Mouse (Mus musculus) adrenal gland, postnatal 25 days (tissue): ENCODE data around the gene Arvcf. TPM values are rescaled to one million over a fixed set of nuclear protein-coding genes. Genes with fewer than 3 reads are reported as not detected.
A peak's percentile ranks its signal among the peaks of the same experiment; 100 is the strongest.

ENCODE experiments used
- DNase-seq: peaks from one replicate; pipeline ENCODE4 v3.0.0; 2021; ENCODE audit warnings: mixed read lengths
- total RNA-seq: library from RNA; stranded (reverse); gene quantifications from 2 replicates; pipeline ENCODE4 v1.2.3, GENCODE M21; 2021

Gene Arvcf
- total RNA-seq, 1 experiment from 2014 or later, result 48.1 TPM

GRCm38 (mm10) chr16:18411026-18411649 is 63.2 kb downstream of the Arvcf start:
- DNase-seq, result no peak

GRCm38 (mm10) chr16:18411802-18412476 is 64.0 kb downstream of the Arvcf start:
- DNase-seq, result peak; percentile 77

GRCm38 (mm10) chr16:18413032-18413816 is 65.2 kb downstream of the Arvcf start:
- no peak for DNase-seq

GRCm38 (mm10) chr16:18416094-18416761 is 68.2 kb downstream of the Arvcf start:
- peak; percentile 33 for DNase-seq

- DNase-seq, result no peak
Observed at GRCm38 (mm10) chr16:18416837-18417236, 68.9 kb downstream of the Arvcf start.

- DNase-seq, result no peak
Observed at GRCm38 (mm10) chr16:18417491-18417890, 69.5 kb downstream of the Arvcf start.

GRCm38 (mm10) chr16:18418756-18419602 is 71.0 kb downstream of the Arvcf start:
- no peak for DNase-seq

GRCm38 (mm10) chr16:18419603-18420026 is 71.6 kb downstream of the Arvcf start:
- DNase-seq, result no peak

GRCm38 (mm10) chr16:18420571-18420970 is 72.6 kb downstream of the Arvcf start:
- no peak for DNase-seq

GRCm38 (mm10) chr16:18423203-18423914 is 75.4 kb downstream of the Arvcf start:
- no peak for DNase-seq

GRCm38 (mm10) chr16:18423915-18424265 is 75.9 kb downstream of the Arvcf start:
- no peak for DNase-seq

GRCm38 (mm10) chr16:18424364-18425045 is 76.5 kb downstream of the Arvcf start:
- DNase-seq, result no peak

- no peak for DNase-seq
Observed at GRCm38 (mm10) chr16:18425475-18426214, 77.7 kb downstream of the Arvcf start.

GRCm38 (mm10) chr16:18426215-18426791 is 78.3 kb downstream of the Arvcf start, which contains the start of gene Txnrd2:
TSS of gene Txnrd2 (plus strand) at chr16:18426384.
- DNase-seq, result peak; percentile 83

GRCm38 (mm10) chr16:18426802-18427280 is 78.9 kb downstream of the Arvcf start, which contains the start of gene Comt:
TSS of gene Comt (minus strand) at chr16:18426852.
- DNase-seq, result no peak

- DNase-seq, result no peak
Observed at GRCm38 (mm10) chr16:18428011-18428515, 80.1 kb downstream of the Arvcf start.

- DNase-seq, result no peak
Observed at GRCm38 (mm10) chr16:18428516-18429042, 80.6 kb downstream of the Arvcf start.

- no peak for DNase-seq
Observed at GRCm38 (mm10) chr16:18429641-18430040, 81.7 kb downstream of the Arvcf start.
